7 mouse cellular contexts compared by ENCODE assay signal in the genomic region with DNA sequence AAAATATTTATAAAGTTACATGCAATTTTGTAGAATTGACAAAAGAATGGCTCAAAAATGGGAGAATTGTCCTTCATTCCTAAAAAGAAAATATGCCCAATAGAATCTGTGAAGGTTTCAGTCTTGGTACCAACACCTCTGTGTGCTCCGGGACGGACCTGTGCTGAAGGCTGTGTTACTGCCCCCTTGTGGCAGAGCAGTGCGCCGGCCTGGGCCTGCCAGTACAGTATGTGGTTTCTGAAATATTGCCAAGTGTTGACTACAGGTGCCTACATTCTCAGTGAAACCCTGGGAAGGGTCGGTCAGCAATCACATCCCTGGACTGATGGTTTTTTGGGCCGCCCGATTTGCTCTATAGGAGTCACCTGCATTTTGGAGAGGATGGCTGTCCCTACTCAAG. TPM values are rescaled to one million over a fixed set of nuclear protein-coding genes. Genes with fewer than 3 reads are reported as not detected.
DNase-seq lines count a peak whose midpoint lies in the region; ATAC-seq and TF ChIP-seq lines count a peak whose summit lies in the region.

No protein-coding gene starts in this region.

- peak; percentile 96 for TF ChIP-seq CTCF in left cerebral cortex, adult 2 months (IDR thresholded peaks at IDR 0.05)

- intact Hi-C loops in left cerebral cortex, adult 2 months (cut with DNase I): loop anchor here (10.0 kb wide), 1 partner anchor 306 kb away; a partner anchor contains a TSS

- DNase-seq in ZHBTc4 (ENCODE audit: low read depth, low spot score): peak; percentile 92
- peak; percentile 92 to 95 for DNase-seq in cerebellum, postnatal 14 days
- peak; percentile 83 for DNase-seq in gastrocnemius, adult 18-20 months (ENCODE audit: low spot score)
- peak; percentile 73 to 74 for DNase-seq in left cerebral cortex, adult 2 months (ENCODE audit: extremely low spot score in 1 of 2, low spot score in 2 of 2)
- DNase-seq in skeletal muscle tissue, adult 2 months (ENCODE audit: low read depth, low spot score): peak; percentile 77

- no peak overlapping the region for H3K4me3 ChIP-seq in hindbrain, embryonic 15.5 days
- H3K4me3 ChIP-seq in left cerebral cortex, adult 2 months: no peak overlapping the region

- no peaks in the 10 kb centered on the region for H3K9me3 ChIP-seq in hindbrain, embryonic 15.5 days

- no peak overlapping the region for H3K27ac ChIP-seq in hindbrain, embryonic 15.5 days (replicated peaks)
- no peak overlapping the region for H3K27ac ChIP-seq in left cerebral cortex, adult 2 months

- H3K4me1 ChIP-seq in hindbrain, embryonic 15.5 days (replicated peaks): no peaks in the 10 kb centered on the region

- no peak overlapping the region for H3K4me2 ChIP-seq in hindbrain, embryonic 15.5 days

- no peaks in the 10 kb centered on the region for H3K27me3 ChIP-seq in hindbrain, embryonic 15.5 days

- peaks cover 72% of the 10 kb centered on the region for H3K36me3 ChIP-seq in hindbrain, embryonic 15.5 days

- 33% methylated on average over 7 of the region's 7 CpGs for WGBS in hindbrain, embryonic 15.5 days

- ATAC-seq in hindbrain, embryonic 15.5 days (ENCODE audit: low FRiP score, low read depth): 0 out of 2 replicates have a peak, but pooled peaks have one; percentile 47
- peak; percentile 80 for ATAC-seq in megakaryocyte-erythroid progenitor cell, adult 5-6 weeks (replicated peaks; ENCODE audit: low FRiP score, low TSS enrichment, poor library complexity, severe bottlenecking)

- H3K9ac ChIP-seq in hindbrain, embryonic 15.5 days: no peak overlapping the region

RNA-seq across cellular contexts. Expression of a gene that starts 8.7 kb away (rescaled TPM):
- total RNA-seq in gastrocnemius, adult 18-20 months (2021): 100 to 1,000 TPM; 167 to 182 TPM
- polyA plus RNA-seq in hindbrain, embryonic 15.5 days (2015; fragmentation: Nextera tagmentation; extraction: Ambion mirVana): 349 and 352 TPM in 2 replicates
- total RNA-seq in left cerebral cortex, adult 2 months (2021): 100 to 1,000 TPM; 178 to 181 TPM
- 59.8 and 72.6 TPM in 2 replicates for total RNA-seq in megakaryocyte-erythroid progenitor cell, adult 5-6 weeks (2014; fragmentation: Nextera tagmentation)
- total RNA-seq in megakaryocyte-erythroid progenitor cell, adult 5-6 weeks (2017): 49.2 and 80.3 TPM in 2 replicates

RNA-seq across cellular contexts. Expression of a gene that starts 20.3 kb away (rescaled TPM):
- 100 to 1,000 TPM; 130 to 173 TPM for total RNA-seq in gastrocnemius, adult 18-20 months (2021)
- polyA plus RNA-seq in hindbrain, embryonic 15.5 days (2015; fragmentation: Nextera tagmentation; extraction: Ambion mirVana): 34.1 and 39.6 TPM in 2 replicates
- 100 to 1,000 TPM in 1 of 2 experiments, 10 to 100 TPM in 1; 97.8 to 104 TPM for total RNA-seq in left cerebral cortex, adult 2 months (2021)
- total RNA-seq in megakaryocyte-erythroid progenitor cell, adult 5-6 weeks (2014; fragmentation: Nextera tagmentation): 16.1 and 28.2 TPM in 2 replicates
- total RNA-seq in megakaryocyte-erythroid progenitor cell, adult 5-6 weeks (2017): 7.8 and 9.5 TPM in 2 replicates

RNA-seq across cellular contexts. Expression of a gene that starts 53.8 kb away (rescaled TPM):
- total RNA-seq in gastrocnemius, adult 18-20 months (2021): 10 to 100 TPM; 15.6 to 17.1 TPM
- polyA plus RNA-seq in hindbrain, embryonic 15.5 days (2015; fragmentation: Nextera tagmentation; extraction: Ambion mirVana): 21.6 and 23.9 TPM in 2 replicates
- total RNA-seq in left cerebral cortex, adult 2 months (2021): 10 to 100 TPM; 69.6 to 72.8 TPM
- total RNA-seq in megakaryocyte-erythroid progenitor cell, adult 5-6 weeks (2014; fragmentation: Nextera tagmentation): not detected in 2 replicates
- total RNA-seq in megakaryocyte-erythroid progenitor cell, adult 5-6 weeks (2017): 0.08 TPM in 1 of 2 replicates, not detected in the other

RNA-seq across cellular contexts. Expression of a gene that starts 54.8 kb away (rescaled TPM):
- not detected for total RNA-seq in gastrocnemius, adult 18-20 months (2021)
- not detected in 2 replicates for polyA plus RNA-seq in hindbrain, embryonic 15.5 days (2015; fragmentation: Nextera tagmentation; extraction: Ambion mirVana)
- not detected for total RNA-seq in left cerebral cortex, adult 2 months (2021)
- not detected in 2 replicates for total RNA-seq in megakaryocyte-erythroid progenitor cell, adult 5-6 weeks (2014; fragmentation: Nextera tagmentation)
- not detected in 2 replicates for total RNA-seq in megakaryocyte-erythroid progenitor cell, adult 5-6 weeks (2017)

Comparison
In these comparisons a context has a peak if more than half of its experiments do, and no peak if none do; other contexts are left out.
1. RNA of a gene that starts 53.8 kb away (total RNA-seq): 69.6 to 72.8 TPM in left cerebral cortex, adult 2 months and 15.6 to 17.1 TPM in gastrocnemius, adult 18-20 months; 0.08 TPM in megakaryocyte-erythroid progenitor cell, adult 5-6 weeks; every median in the first group is over 10 times any median in the second.
2. Peak in every context shown above with its lines, with median percentiles within 50 percentile points of each other: DNase-seq.